Mouse (Mus musculus) left cerebral cortex, postnatal 25 days (tissue): ENCODE measurements around the gene Gm815. TPM values are rescaled to one million over a fixed set of nuclear protein-coding genes. Genes with fewer than 3 reads are reported as not detected.

Experiments used
- DNase-seq, 2 experiments: peaks; one replicate each; pipeline ENCODE4 v3.0.0; 2022; ENCODE audit warnings: low spot score in 2 of 2, mixed read lengths in 1 of 2
- intact Hi-C: fragments of 180-260 bp; cut with DNase I; formaldehyde crosslinking; loops from one replicate; pipeline ENCODE4 v1.15.1; 2025
- total RNA-seq, 2 experiments: library from RNA; stranded (reverse); gene quantifications; 2 replicates each; pipeline ENCODE4 v1.2.3; 2021

Gene Gm815
- total RNA-seq: not detected

GRCm38 (mm10) chr19:26885616-26886015, at the start of gene Gm815:
Gene Gm815 (plus strand): TSS chr19:26885881.
- no peak for DNase-seq
- intact Hi-C loops: no loop called here

DNA sequence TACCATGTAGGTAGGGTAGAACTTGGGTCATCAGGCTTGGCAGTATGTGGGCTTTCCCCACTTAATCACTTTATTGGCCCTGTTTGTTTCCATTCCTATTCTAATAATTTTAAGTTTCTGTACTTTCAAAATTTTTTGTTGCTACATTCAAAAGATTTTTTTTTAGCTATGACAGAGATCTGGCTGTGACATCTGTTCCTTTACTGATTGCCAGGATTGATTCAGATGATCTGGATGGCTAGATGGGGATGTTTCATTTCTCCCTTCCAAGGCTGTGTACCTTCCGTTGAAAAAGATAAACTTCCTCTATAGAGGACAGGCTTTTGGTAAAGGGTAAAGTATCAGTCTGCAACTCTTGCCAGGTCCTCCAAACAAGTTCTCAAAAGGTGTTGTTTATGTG, 48.1 kb upstream of the Gm815 start:
- intact Hi-C loops: loop anchor here (5.0 kb wide), 1 partner anchor 105 kb away; no protein-coding TSS in a partner anchor
- no peak for DNase-seq

- no peak for DNase-seq
- intact Hi-C loops: no loop called here
Measured at GRCm38 (mm10) chr19:26843896-26844295, 41.8 kb upstream of the Gm815 start.

DNA sequence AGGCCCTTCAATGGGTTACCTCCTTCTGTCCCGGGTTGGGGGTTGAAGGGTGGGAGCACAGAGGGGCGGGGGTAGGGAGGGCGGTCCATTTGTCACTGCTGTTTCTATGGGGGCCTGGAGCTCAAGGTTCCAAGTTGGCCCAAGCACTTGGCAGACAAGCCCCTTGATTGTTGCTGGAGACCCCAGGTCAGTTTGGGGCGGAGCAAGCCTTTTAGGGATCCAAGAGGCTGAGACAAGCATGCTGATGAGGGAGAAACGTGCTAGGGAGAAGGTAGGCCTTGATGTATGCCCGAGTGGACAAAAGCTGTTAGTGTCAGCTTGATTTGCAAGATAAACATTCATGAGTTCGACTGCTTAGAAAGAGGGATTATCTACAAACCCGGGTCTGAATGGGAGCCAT, 40.9 kb upstream of the Gm815 start:
- intact Hi-C loops: no loop called here
- DNase-seq: no peak

DNA sequence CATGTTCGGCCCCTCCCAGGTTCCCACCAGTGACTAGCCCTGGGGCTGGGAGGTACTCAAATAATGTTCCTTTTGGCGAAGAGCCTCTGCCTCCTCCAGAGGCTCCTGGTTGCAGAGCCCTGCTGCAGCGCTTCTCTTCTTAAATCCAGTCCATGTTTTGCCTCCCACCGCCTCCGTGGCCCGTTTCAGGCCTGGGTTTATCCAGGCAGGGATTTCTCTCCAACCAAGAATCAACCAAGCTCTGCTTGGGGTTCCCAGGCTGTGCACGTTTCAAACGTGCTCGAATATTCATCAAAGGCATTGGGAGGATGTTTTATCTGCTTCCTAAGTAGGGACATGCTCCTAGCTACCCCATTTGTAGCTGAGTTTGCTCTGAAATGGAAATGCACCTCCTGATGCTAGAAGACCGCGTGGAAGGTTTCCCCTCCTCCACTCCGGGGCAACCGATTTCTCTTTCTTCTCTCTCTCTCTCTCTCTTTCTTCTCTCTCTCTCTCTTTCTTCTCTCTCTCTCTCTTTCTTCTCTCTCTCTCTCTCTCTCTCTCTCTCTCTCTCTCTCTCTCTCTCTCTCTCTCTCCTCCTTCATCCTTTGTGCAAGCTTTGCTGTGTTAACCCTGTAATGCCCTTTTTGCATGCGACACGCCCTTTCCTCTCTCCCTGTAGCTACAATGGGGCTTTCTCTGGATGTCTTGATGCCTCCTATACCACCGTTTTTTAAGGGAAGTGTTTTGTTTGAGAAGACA, 40.2 kb upstream of the Gm815 start:
- intact Hi-C loops: no loop called here
- DNase-seq: peak; percentile 85 to 91

- intact Hi-C loops: no loop called here
- no peak for DNase-seq
Measured at GRCm38 (mm10) chr19:26846017-26846285, 39.7 kb upstream of the Gm815 start.

DNA sequence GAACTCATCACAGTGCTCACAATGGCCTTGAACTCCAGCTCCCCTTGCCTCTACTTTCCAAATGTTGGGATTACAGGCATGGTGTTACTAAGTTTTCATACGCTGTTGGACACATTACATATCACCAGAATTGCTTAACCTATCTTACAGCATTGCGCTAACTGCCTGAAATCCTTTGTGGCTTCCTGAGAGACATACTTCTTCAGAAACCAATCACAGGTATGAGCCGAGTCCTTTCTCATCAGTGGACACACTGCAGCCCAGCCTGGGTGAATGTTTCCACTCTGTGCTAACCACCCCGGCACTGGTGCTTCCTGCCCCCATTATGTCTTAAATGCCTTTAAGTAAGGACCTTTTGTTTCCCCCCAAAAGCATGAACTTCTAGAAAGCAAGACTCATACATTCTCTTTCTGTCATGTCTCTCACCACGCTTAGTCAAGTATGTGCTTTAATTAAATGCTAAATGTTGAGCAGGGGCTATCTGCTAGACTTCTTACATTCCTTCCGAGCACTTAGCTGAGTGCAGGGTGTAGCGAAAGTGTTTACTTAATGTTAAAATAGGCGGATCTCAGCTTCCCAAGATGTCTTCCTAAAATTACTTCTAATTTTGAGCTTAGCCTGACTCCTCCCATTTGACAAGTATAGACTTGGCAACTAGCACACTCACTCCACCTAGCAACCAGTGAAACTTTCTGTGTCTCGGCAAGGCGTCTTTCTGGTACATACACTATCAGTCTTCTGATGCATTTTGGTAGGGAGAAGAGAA, 34.5 kb upstream of the Gm815 start:
- DNase-seq: peak in 1 of 2 experiments; percentile 48
- intact Hi-C loops: loop anchor here (5.0 kb wide), 1 partner anchor 104 kb away; no protein-coding TSS in a partner anchor

- DNase-seq: no peak
- intact Hi-C loops: loop anchor here (5.0 kb wide), 1 partner anchor 105 kb away; no protein-coding TSS in a partner anchor
Measured at GRCm38 (mm10) chr19:26852325-26852900, 33.3 kb upstream of the Gm815 start.

- peak in 1 of 2 experiments; percentile 48 for DNase-seq
- intact Hi-C loops: loop anchor here (5.0 kb wide), 1 partner anchor 106 kb away; no protein-coding TSS in a partner anchor
Measured at GRCm38 (mm10) chr19:26853701-26854282, 31.9 kb upstream of the Gm815 start.

DNA sequence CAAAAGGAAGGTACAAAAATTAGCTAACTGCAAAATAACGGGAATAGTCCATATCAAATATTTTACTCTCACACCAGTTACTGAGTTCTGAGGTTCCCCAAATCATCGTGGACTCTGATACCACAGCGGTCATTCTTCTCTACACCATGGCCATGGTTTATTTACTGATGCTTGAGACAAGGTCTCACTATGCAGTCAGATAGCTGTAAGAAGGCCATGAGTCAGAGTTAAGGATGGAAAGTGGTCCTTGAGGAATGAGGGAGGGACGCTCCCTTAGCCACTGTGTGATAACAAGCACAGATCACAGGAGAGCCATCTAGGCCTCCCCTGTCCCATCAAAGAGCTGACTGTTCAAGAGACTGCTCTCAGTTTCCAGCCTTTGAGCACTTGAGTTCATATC, 31.0 kb upstream of the Gm815 start:
- intact Hi-C loops: loop anchor here (5.0 kb wide), 1 partner anchor 107 kb away; no protein-coding TSS in a partner anchor
- no peak for DNase-seq

DNA sequence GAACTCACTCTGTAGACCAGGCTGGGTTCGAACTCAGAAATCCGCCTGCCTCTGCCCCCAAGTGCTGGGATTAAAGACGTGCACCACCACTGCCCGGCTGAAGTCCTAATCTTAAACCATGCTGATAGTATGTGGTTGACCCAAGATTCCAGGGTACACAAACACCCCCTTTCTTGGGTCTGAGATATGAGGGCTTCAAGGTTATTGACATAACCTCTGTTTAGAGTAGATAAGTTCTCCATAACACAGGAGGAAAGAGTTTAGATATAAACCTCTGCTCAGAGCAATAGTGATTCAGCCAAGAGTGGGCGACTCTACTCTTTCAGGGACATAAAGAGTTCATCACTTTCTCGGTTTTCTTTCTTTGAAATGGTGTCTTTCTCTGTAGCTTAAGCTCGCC, 30.5 kb upstream of the Gm815 start:
- intact Hi-C loops: no loop called here
- no peak for DNase-seq

- intact Hi-C loops: no loop called here
Measured at GRCm38 (mm10) chr19:26858427-26859194, 27.1 kb upstream of the Gm815 start.

GRCm38 (mm10) chr19:26859195-26859570, 26.5 kb upstream of the Gm815 start:
- intact Hi-C loops: no loop called here
- DNase-seq: no peak

More at GRCm38 (mm10) chr19:26858427-26859194, 27.1 kb upstream of the Gm815 start:
- DNase-seq: no peak

DNA sequence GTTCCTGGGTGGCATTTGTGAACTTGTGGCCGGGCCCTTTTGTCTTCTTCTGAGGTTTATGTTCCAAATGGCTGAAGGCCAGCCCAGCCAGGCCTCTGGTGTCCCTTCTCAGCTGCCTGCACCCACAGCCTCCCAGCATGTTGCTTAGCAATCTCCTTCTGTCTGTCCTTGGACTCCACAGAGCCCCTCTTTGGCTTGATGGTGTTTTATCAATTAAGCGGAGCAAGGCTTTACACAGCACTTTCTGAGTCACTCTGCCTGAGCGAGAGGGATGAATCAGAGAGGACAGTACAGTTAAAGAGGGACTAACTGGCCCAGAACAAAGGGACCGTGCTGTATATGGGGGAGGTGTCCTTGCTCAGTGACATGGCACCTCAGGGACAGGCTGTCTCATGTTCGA, 22.0 kb upstream of the Gm815 start:
- intact Hi-C loops: no loop called here
- peak in 1 of 2 experiments; percentile 25 for DNase-seq

DNA sequence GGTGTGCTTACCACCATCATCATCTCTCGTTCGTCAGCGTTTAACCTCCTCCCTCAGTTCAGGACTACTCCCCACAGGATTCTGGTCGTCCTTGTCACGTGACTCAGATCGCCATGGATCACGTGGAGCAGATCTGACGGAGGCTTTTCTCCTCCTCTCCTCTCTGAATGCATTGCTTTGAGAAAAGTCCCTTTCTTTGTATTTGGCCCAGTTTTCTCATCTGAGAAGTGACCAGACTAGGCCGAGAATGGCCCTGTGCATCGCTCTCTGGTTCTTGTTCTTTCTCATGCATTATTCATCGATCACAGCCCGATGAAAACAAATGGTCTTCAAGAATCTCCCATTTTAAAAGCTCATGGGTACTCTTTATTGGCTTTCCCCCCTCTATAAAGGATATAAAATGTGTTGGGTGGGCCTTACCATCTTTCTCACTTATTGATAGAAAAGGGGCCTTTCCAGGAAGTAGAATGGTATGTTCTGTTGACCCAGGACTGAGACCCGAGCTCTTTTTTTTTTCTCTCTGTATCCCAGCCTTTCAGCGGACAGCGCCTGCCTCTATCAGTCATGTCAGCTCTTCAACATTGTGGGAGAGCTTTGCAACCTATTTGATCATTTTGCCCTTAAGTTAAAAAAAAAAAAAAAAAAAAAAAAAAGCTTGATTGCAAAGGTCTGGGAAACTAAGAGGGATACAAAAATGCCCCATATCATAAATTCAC, 20.5 kb upstream of the Gm815 start:
- DNase-seq: no peak
- intact Hi-C loops: no loop called here

DNA sequence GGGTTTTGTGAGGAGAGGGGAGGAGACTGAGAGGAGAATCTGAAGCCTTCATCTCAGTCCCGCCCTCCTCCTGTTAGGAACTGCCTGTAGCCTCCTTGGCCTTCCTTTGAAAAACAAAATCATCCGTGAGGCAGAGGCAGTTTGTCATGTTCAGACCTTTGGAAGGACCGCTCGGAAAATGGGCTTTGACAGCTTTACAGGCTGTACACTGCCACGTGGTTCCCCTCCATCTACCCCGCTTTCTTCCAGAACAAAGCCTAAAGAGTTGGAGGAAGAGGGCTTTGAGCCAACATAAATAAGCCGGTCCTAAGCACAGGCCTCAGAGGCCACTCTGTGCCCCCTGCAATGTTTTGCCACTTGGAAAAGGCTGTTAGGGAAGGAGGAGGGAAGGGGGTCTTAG, 19.9 kb upstream of the Gm815 start:
- DNase-seq: no peak
- intact Hi-C loops: no loop called here

- intact Hi-C loops: no loop called here
- DNase-seq: no peak
Measured at GRCm38 (mm10) chr19:26869591-26869990, 16.1 kb upstream of the Gm815 start.

- intact Hi-C loops: no loop called here
- DNase-seq: no peak
Measured at GRCm38 (mm10) chr19:26870280-26870679, 15.4 kb upstream of the Gm815 start.

DNA sequence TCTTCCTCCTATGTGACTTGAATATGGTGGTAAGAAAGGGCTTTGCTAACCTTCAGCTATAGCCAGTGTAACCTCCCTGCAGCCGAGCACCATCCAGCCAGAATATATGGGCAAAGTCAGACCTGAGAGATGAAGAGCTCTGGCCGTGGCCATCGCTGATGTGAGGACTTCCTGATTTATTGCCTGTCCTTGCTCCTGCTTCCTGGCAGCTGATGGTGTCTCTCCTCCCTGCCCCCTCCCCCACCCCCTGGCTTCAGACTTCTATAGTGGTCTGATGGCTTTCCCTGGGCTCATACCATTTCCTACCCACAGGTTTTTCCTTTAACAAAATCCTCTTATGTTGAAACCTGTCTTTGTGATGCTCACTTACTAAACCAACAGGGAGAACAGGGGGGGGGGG, 14.6 kb upstream of the Gm815 start:
- intact Hi-C loops: no loop called here

More for the DNA sequence above, 14.6 kb upstream of the Gm815 start:
- DNase-seq: no peak
